Mouse (Mus musculus) kidney, adult 2 months (tissue): ENCODE results near the gene Cysrt1.

Experiments
- CTCF ChIP-seq: fragments of 200-500 bp; conservative IDR thresholded peaks from 2 replicates; pipeline ENCODE4 v1.5.1; 2011; ENCODE audit warnings: low read depth, mild to moderate bottlenecking, control low read depth, low read length, moderate library complexity, mixed read lengths; ENCODE audit not compliant: insufficient read depth, insufficient read length
- POLR2A ChIP-seq: fragments of 200-500 bp; IDR thresholded peaks from one replicate; pipeline ENCODE4 v1.6.1; 2011; ENCODE audit warnings: low read depth, low read length, control low read depth

DNA sequence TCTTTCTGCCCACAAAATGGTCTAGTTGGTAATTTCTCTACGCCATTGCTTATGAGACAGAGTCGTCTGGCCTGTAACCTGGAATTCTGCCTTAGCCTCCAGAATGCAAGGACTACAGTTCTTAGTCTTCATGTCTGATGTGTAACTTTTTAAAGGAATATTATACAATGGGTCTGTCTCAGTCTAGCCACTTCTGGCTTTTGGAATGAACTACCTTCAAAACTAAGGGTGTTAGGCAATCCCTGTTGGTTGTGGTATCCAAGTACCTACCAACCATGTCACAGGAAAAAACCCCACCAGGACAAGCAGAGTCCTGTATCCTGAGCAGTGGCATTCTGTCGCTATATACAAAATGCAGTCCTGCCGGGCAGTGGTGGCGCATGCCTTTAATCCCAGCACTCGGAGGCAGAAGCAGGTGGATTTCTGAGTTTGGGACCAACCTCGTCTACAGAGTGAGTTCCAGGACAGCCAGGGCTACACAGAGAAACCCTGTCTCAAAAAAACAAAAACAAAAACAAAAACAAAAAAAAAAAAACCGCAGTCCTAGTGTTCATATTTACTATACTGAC is 16.4 kb downstream of the Cysrt1 start:
- TF ChIP-seq CTCF (no peak), POLR2A (no peak)
